Mouse (Mus musculus): ENCODE measurements around the gene Gm17087. TPM values are rescaled to one million over a fixed set of nuclear protein-coding genes. Genes with fewer than 3 reads are reported as not detected.
A peak's percentile ranks its signal among the peaks of the same experiment; 100 is the strongest.

Gm17087 gene
- not detected in 2 replicates for polyA plus RNA-seq (2014; fragmentation: Nextera tagmentation; extraction: Ambion mirVana)

- Histone ChIP-seq H3K4me2 (ENCODE audit: low read length) (no peak within 1 kb of the TSS), H3K9ac (ENCODE audit: low read length) (no peak within 1 kb of the TSS), H3K27me3 (replicated peaks; ENCODE audit: control insufficient read depth, insufficient read depth, low read length) (no peaks in the 10 kb centered on the region), H3K36me3 (ENCODE audit: control insufficient read depth, insufficient read depth, low read length) (no peaks in the 10 kb centered on the region), H3K27ac (ENCODE audit: low read depth) (no peak within 1 kb of the TSS), H3K4me1 (replicated peaks; ENCODE audit: control insufficient read depth, insufficient read depth, low read length) (no peaks in the 10 kb centered on the region), H3K4me3 (ENCODE audit: low read depth, low read length) (no peak within 1 kb of the TSS), H3K9me3 (ENCODE audit: control insufficient read depth, low read length) (no peaks in the 10 kb centered on the region)
- WGBS = 91% methylated on average over 6 of the region's 6 CpGs
- ATAC-seq (replicated peaks; ENCODE audit: low FRiP score, low TSS enrichment, low read depth) = no peak
- no peak for DNase-seq (ENCODE audit: low spot score)
Observed at GRCm38 (mm10) chr17:8566850-8567249, at the start of gene Gm17087. TSS of gene Gm17087 (minus strand) at chr17:8566950.

- Histone ChIP-seq H3K27ac (ENCODE audit: low read depth) (no peak overlapping the region), H3K36me3 (ENCODE audit: control insufficient read depth, insufficient read depth, low read length) (no peaks in the 10 kb centered on the region), H3K9ac (ENCODE audit: low read length) (no peak overlapping the region), H3K4me3 (ENCODE audit: low read depth, low read length) (no peak overlapping the region), H3K9me3 (ENCODE audit: control insufficient read depth, low read length) (no peaks in the 10 kb centered on the region), H3K4me2 (ENCODE audit: low read length) (no peak overlapping the region), H3K27me3 (replicated peaks; ENCODE audit: control insufficient read depth, insufficient read depth, low read length) (no peaks in the 10 kb centered on the region), H3K4me1 (replicated peaks; ENCODE audit: control insufficient read depth, insufficient read depth, low read length) (no peaks in the 10 kb centered on the region)
- DNase-seq (ENCODE audit: low spot score) (peak; percentile 93), ATAC-seq (replicated peaks; ENCODE audit: low FRiP score, low TSS enrichment, low read depth) (no peak)
- WGBS = 34% methylated on average over 7 of the region's 7 CpGs
Observed at GRCm38 (mm10) chr17:8613882-8614551, 47.3 kb upstream of the Gm17087 start.

- Histone ChIP-seq H3K27me3 (replicated peaks; ENCODE audit: control insufficient read depth, insufficient read depth, low read length) (no peaks in the 10 kb centered on the region), H3K4me2 (ENCODE audit: low read length) (no peak overlapping the region), H3K27ac (ENCODE audit: low read depth) (no peak overlapping the region), H3K4me3 (ENCODE audit: low read depth, low read length) (no peak overlapping the region), H3K9ac (ENCODE audit: low read length) (no peak overlapping the region), H3K4me1 (replicated peaks; ENCODE audit: control insufficient read depth, insufficient read depth, low read length) (no peaks in the 10 kb centered on the region), H3K9me3 (ENCODE audit: control insufficient read depth, low read length) (no peaks in the 10 kb centered on the region), H3K36me3 (ENCODE audit: control insufficient read depth, insufficient read depth, low read length) (no peaks in the 10 kb centered on the region)
- WGBS = 76% methylated on average over 4 of the region's 4 CpGs
- ATAC-seq (replicated peaks; ENCODE audit: low FRiP score, low TSS enrichment, low read depth) = no peak
- no peak for DNase-seq (ENCODE audit: low spot score)
Observed at GRCm38 (mm10) chr17:8611916-8612315, 45.2 kb upstream of the Gm17087 start.

- H3K9ac ChIP-seq (ENCODE audit: low read length) = no peak overlapping the region
- 69% methylated on average over 3 of the region's 3 CpGs for WGBS
- H3K36me3 ChIP-seq (ENCODE audit: control insufficient read depth, insufficient read depth, low read length) = no peaks in the 10 kb centered on the region
- DNase-seq (ENCODE audit: low spot score) (no peak), ATAC-seq (replicated peaks; ENCODE audit: low FRiP score, low TSS enrichment, low read depth) (no peak)
- no peaks in the 10 kb centered on the region for H3K27me3 ChIP-seq (replicated peaks; ENCODE audit: control insufficient read depth, insufficient read depth, low read length)
- H3K4me2 ChIP-seq (ENCODE audit: low read length) = no peak overlapping the region
- no peak overlapping the region for H3K4me3 ChIP-seq (ENCODE audit: low read depth, low read length)
- H3K9me3 ChIP-seq (ENCODE audit: control insufficient read depth, low read length) = no peaks in the 10 kb centered on the region
- H3K27ac ChIP-seq (ENCODE audit: low read depth) = no peak overlapping the region
- H3K4me1 ChIP-seq (replicated peaks; ENCODE audit: control insufficient read depth, insufficient read depth, low read length) = no peaks in the 10 kb centered on the region
Observed at GRCm38 (mm10) chr17:8606695-8607094, 39.9 kb upstream of the Gm17087 start.

GRCm38 (mm10) chr17:8605921-8606320, 39.2 kb upstream of the Gm17087 start:
- Histone ChIP-seq H3K36me3 (ENCODE audit: control insufficient read depth, insufficient read depth, low read length) (no peaks in the 10 kb centered on the region), H3K4me1 (replicated peaks; ENCODE audit: control insufficient read depth, insufficient read depth, low read length) (no peaks in the 10 kb centered on the region), H3K9me3 (ENCODE audit: control insufficient read depth, low read length) (no peaks in the 10 kb centered on the region), H3K27ac (ENCODE audit: low read depth) (no peak overlapping the region), H3K9ac (ENCODE audit: low read length) (no peak overlapping the region), H3K4me3 (ENCODE audit: low read depth, low read length) (no peak overlapping the region), H3K4me2 (ENCODE audit: low read length) (no peak overlapping the region), H3K27me3 (replicated peaks; ENCODE audit: control insufficient read depth, insufficient read depth, low read length) (no peaks in the 10 kb centered on the region)
- 81% methylated on average over 5 of the region's 5 CpGs for WGBS
- ATAC-seq (replicated peaks; ENCODE audit: low FRiP score, low TSS enrichment, low read depth) = no peak
- no peak for DNase-seq (ENCODE audit: low spot score)

GRCm38 (mm10) chr17:8602976-8603375, 36.2 kb upstream of the Gm17087 start:
- ATAC-seq (replicated peaks; ENCODE audit: low FRiP score, low TSS enrichment, low read depth) (no peak), DNase-seq (ENCODE audit: low spot score) (no peak)
- H3K36me3 ChIP-seq (ENCODE audit: control insufficient read depth, insufficient read depth, low read length) = no peaks in the 10 kb centered on the region
- H3K9ac ChIP-seq (ENCODE audit: low read length) = no peak overlapping the region
- WGBS = 90% methylated on average over 3 of the region's 3 CpGs
- no peaks in the 10 kb centered on the region for H3K4me1 ChIP-seq (replicated peaks; ENCODE audit: control insufficient read depth, insufficient read depth, low read length)
- no peak overlapping the region for H3K4me3 ChIP-seq (ENCODE audit: low read depth, low read length)
- H3K9me3 ChIP-seq (ENCODE audit: control insufficient read depth, low read length) = no peaks in the 10 kb centered on the region
- H3K27me3 ChIP-seq (replicated peaks; ENCODE audit: control insufficient read depth, insufficient read depth, low read length) = no peaks in the 10 kb centered on the region
- no peak overlapping the region for H3K4me2 ChIP-seq (ENCODE audit: low read length)
- no peak overlapping the region for H3K27ac ChIP-seq (ENCODE audit: low read depth)

GRCm38 (mm10) chr17:8597790-8598189, 31.0 kb upstream of the Gm17087 start:
- Histone ChIP-seq H3K27ac (ENCODE audit: low read depth) (no peak overlapping the region), H3K4me3 (ENCODE audit: low read depth, low read length) (no peak overlapping the region), H3K9me3 (ENCODE audit: control insufficient read depth, low read length) (no peaks in the 10 kb centered on the region), H3K9ac (ENCODE audit: low read length) (no peak overlapping the region), H3K36me3 (ENCODE audit: control insufficient read depth, insufficient read depth, low read length) (no peaks in the 10 kb centered on the region), H3K27me3 (replicated peaks; ENCODE audit: control insufficient read depth, insufficient read depth, low read length) (no peaks in the 10 kb centered on the region; the same call in 1 of the 2 replicates), H3K4me2 (ENCODE audit: low read length) (no peak overlapping the region), H3K4me1 (replicated peaks; ENCODE audit: control insufficient read depth, insufficient read depth, low read length) (no peaks in the 10 kb centered on the region)
- peak; percentile 79 for DNase-seq (ENCODE audit: low spot score)
- no peak for ATAC-seq (replicated peaks; ENCODE audit: low FRiP score, low TSS enrichment, low read depth)
- WGBS = 9% methylated on average over 7 of the region's 7 CpGs

GRCm38 (mm10) chr17:8592427-8593277, 25.9 kb upstream of the Gm17087 start:
- 14% methylated on average over 22 of the region's 22 CpGs for WGBS
- ATAC-seq (replicated peaks; ENCODE audit: low FRiP score, low TSS enrichment, low read depth) (peak; percentile 47; the same call in 1 of the 2 replicates), DNase-seq (ENCODE audit: low spot score) (peak; percentile 89)
- Histone ChIP-seq H3K36me3 (ENCODE audit: control insufficient read depth, insufficient read depth, low read length) (no peaks in the 10 kb centered on the region), H3K27ac (ENCODE audit: low read depth) (no peak overlapping the region), H3K4me3 (ENCODE audit: low read depth, low read length) (no peak overlapping the region), H3K4me1 (replicated peaks; ENCODE audit: control insufficient read depth, insufficient read depth, low read length) (no peaks in the 10 kb centered on the region), H3K27me3 (replicated peaks; ENCODE audit: control insufficient read depth, insufficient read depth, low read length) (no peaks in the 10 kb centered on the region; the same call in 1 of the 2 replicates), H3K9ac (ENCODE audit: low read length) (no peak overlapping the region), H3K9me3 (ENCODE audit: control insufficient read depth, low read length) (no peaks in the 10 kb centered on the region), H3K4me2 (ENCODE audit: low read length) (peak overlapping the region; percentile 40)

Measured in intestine, embryonic 14.5 days (tissue).